Mouse (Mus musculus): Measurements from ENCODE around the gene Itga1. TPM values are rescaled to one million over a fixed set of nuclear protein-coding genes. Genes with fewer than 3 reads are reported as not detected.
A peak's percentile ranks its signal among the peaks of the same experiment; 100 is the strongest.

Itga1 gene
- total and polyA plus RNA-seq, 2 experiments from 2014 or later, result 4.1 to 4.6 TPM

DNA sequence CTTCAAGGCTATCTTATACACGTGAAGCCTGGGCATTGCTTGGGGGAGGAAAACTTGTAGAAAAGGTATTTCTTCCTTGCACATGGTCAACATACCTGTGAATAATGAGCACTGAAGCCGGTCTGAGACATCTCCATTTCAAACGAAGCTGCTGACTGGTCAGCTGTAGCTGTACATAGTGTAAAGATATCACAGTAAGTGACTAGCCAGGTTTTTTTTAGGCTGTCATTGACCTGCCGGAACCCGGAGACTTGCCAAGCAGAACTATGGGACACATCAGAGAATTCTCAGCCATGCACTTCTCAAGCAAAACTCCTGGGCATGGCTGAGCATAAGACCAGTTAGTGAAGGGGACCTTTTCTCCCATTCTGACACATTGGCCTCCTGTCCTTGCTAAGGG lies 99.6 kb downstream of the Itga1 start:
- no peaks in the 10 kb centered on the region for H3K9me3 ChIP-seq (ENCODE audit: low read length)

GRCm38 (mm10) chr13:114999582-114999981 lies 102.2 kb downstream of the Itga1 start:
- no peaks in the 10 kb centered on the region for H3K4me1 ChIP-seq (ENCODE audit: insufficient read depth, low read length)
- no peak overlapping the region for H3K27ac ChIP-seq
- H3K27me3 ChIP-seq (ENCODE audit: insufficient read depth, low read length), result no peaks in the 10 kb centered on the region
- DNase-seq (ENCODE audit: low spot score) (no peak), ATAC-seq (no peak)
- TF ChIP-seq CTCF (IDR thresholded peaks at IDR 0.05; ENCODE audit: low read depth), result no peak
- H3K4me2 ChIP-seq (ENCODE audit: low read depth, low read length), result no peak overlapping the region
- WGBS, result 91% methylated on average over 4 of the region's 4 CpGs
- no peaks in the 10 kb centered on the region for H3K36me3 ChIP-seq (ENCODE audit: insufficient read depth, low read length)
- H3K4me3 ChIP-seq (ENCODE audit: low read length), result no peak overlapping the region
- H3K9ac ChIP-seq (replicated peaks; ENCODE audit: low read length), result no peak overlapping the region
- no peaks in the 10 kb centered on the region for H3K9me3 ChIP-seq (ENCODE audit: low read length)

More for the DNA sequence above, 99.6 kb downstream of the Itga1 start:
- Histone ChIP-seq H3K9ac (replicated peaks; ENCODE audit: low read length) (no peak overlapping the region), H3K36me3 (ENCODE audit: insufficient read depth, low read length) (no peaks in the 10 kb centered on the region), H3K4me2 (ENCODE audit: low read depth, low read length) (no peak overlapping the region), H3K4me3 (ENCODE audit: low read length) (no peak overlapping the region), H3K4me1 (ENCODE audit: insufficient read depth, low read length) (no peaks in the 10 kb centered on the region), H3K27ac (no peak overlapping the region), H3K27me3 (ENCODE audit: insufficient read depth, low read length) (no peaks in the 10 kb centered on the region)
- no peak for DNase-seq (ENCODE audit: low spot score)
- 91% methylated on average over 5 of the region's 5 CpGs for WGBS
- no peak for TF ChIP-seq CTCF (IDR thresholded peaks at IDR 0.05; ENCODE audit: low read depth)
- ATAC-seq, result no peak

- no peaks in the 10 kb centered on the region for H3K4me1 ChIP-seq (ENCODE audit: insufficient read depth, low read length)
- H3K9me3 ChIP-seq (ENCODE audit: low read length), result no peaks in the 10 kb centered on the region
- H3K27ac ChIP-seq, result no peak overlapping the region
- no peak overlapping the region for H3K9ac ChIP-seq (replicated peaks; ENCODE audit: low read length)
- no peak for DNase-seq (ENCODE audit: low spot score)
- no peak for TF ChIP-seq CTCF (IDR thresholded peaks at IDR 0.05; ENCODE audit: low read depth)
- 96% methylated on average over 10 of the region's 10 CpGs for WGBS
- H3K27me3 ChIP-seq (ENCODE audit: insufficient read depth, low read length), result no peaks in the 10 kb centered on the region
- H3K4me2 ChIP-seq (ENCODE audit: low read depth, low read length), result no peak overlapping the region
- no peaks in the 10 kb centered on the region for H3K36me3 ChIP-seq (ENCODE audit: insufficient read depth, low read length)
- no peak overlapping the region for H3K4me3 ChIP-seq (ENCODE audit: low read length)
- no peak for ATAC-seq
Measured at GRCm38 (mm10) chr13:114998100-114998499, 103.7 kb downstream of the Itga1 start.

GRCm38 (mm10) chr13:114992260-114993014 lies 109.3 kb downstream of the Itga1 start:
- Histone ChIP-seq H3K27ac (no peak overlapping the region), H3K4me1 (ENCODE audit: insufficient read depth, low read length) (no peaks in the 10 kb centered on the region), H3K9me3 (ENCODE audit: low read length) (no peaks in the 10 kb centered on the region), H3K27me3 (ENCODE audit: insufficient read depth, low read length) (no peaks in the 10 kb centered on the region), H3K36me3 (ENCODE audit: insufficient read depth, low read length) (no peaks in the 10 kb centered on the region), H3K9ac (replicated peaks; ENCODE audit: low read length) (no peak overlapping the region), H3K4me3 (ENCODE audit: low read length) (no peak overlapping the region), H3K4me2 (ENCODE audit: low read depth, low read length) (peak overlapping the region; percentile 41)
- WGBS, result 18% methylated on average over 14 of the region's 14 CpGs
- DNase-seq (ENCODE audit: low spot score), result peak; percentile 58
- TF ChIP-seq CTCF (IDR thresholded peaks at IDR 0.05; ENCODE audit: low read depth), result no peak
- ATAC-seq, result peak; percentile 74

DNA sequence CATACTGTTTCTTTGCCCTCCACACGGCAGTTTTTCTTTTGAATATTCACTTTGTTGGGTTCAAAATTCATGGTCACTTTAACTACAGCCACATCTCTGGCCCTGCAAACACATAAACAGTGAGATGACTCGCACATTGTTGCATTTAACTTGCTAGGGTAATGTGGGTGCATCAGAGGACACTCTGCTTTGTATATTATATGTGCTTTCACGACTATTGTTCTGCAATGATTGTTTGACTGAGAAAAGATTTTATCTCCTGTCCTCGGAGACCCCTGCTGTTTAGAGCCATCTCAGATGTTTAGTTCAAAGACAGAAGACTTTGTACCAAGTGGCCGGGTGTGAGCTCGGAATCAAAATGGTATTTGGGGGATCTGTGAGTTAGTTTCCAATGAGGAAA lies 114.1 kb downstream of the Itga1 start:
- no peak overlapping the region for H3K27ac ChIP-seq
- 61% methylated on average over 6 of the region's 6 CpGs for WGBS
- no peak overlapping the region for H3K9ac ChIP-seq (replicated peaks; ENCODE audit: low read length)
- TF ChIP-seq CTCF (IDR thresholded peaks at IDR 0.05; ENCODE audit: low read depth), result no peak
- H3K4me3 ChIP-seq (ENCODE audit: low read length), result no peak overlapping the region
- ATAC-seq, result no peak
- no peak overlapping the region for H3K4me2 ChIP-seq (ENCODE audit: low read depth, low read length)
- no peaks in the 10 kb centered on the region for H3K27me3 ChIP-seq (ENCODE audit: insufficient read depth, low read length)
- H3K9me3 ChIP-seq (ENCODE audit: low read length), result no peaks in the 10 kb centered on the region
- no peak for DNase-seq (ENCODE audit: low spot score)
- H3K4me1 ChIP-seq (ENCODE audit: insufficient read depth, low read length), result no peaks in the 10 kb centered on the region
- H3K36me3 ChIP-seq (ENCODE audit: insufficient read depth, low read length), result no peaks in the 10 kb centered on the region

- no peak overlapping the region for H3K4me2 ChIP-seq (ENCODE audit: low read depth, low read length)
- H3K27me3 ChIP-seq (ENCODE audit: insufficient read depth, low read length), result no peaks in the 10 kb centered on the region
- H3K27ac ChIP-seq, result no peak overlapping the region
- H3K4me1 ChIP-seq (ENCODE audit: insufficient read depth, low read length), result no peaks in the 10 kb centered on the region
- no peaks in the 10 kb centered on the region for H3K36me3 ChIP-seq (ENCODE audit: insufficient read depth, low read length)
- no peaks in the 10 kb centered on the region for H3K9me3 ChIP-seq (ENCODE audit: low read length)
- ATAC-seq (no peak), DNase-seq (ENCODE audit: low spot score) (no peak)
- H3K4me3 ChIP-seq (ENCODE audit: low read length), result no peak overlapping the region
- WGBS, result 65% methylated on average over 2 of the region's 2 CpGs
- H3K9ac ChIP-seq (replicated peaks; ENCODE audit: low read length), result no peak overlapping the region
- TF ChIP-seq CTCF (IDR thresholded peaks at IDR 0.05; ENCODE audit: low read depth), result peak; percentile 46
Measured at GRCm38 (mm10) chr13:114987161-114987560, 114.6 kb downstream of the Itga1 start.

GRCm38 (mm10) chr13:114984658-114985057 lies 117.1 kb downstream of the Itga1 start:
- no peaks in the 10 kb centered on the region for H3K9me3 ChIP-seq (ENCODE audit: low read length)
- H3K4me1 ChIP-seq (ENCODE audit: insufficient read depth, low read length), result no peaks in the 10 kb centered on the region
- no peak overlapping the region for H3K4me2 ChIP-seq (ENCODE audit: low read depth, low read length)
- no peak overlapping the region for H3K4me3 ChIP-seq (ENCODE audit: low read length)
- no peak for TF ChIP-seq CTCF (IDR thresholded peaks at IDR 0.05; ENCODE audit: low read depth)
- WGBS, result 94% methylated on average over 1 of the region's 1 CpGs
- H3K27ac ChIP-seq, result no peak overlapping the region
- no peaks in the 10 kb centered on the region for H3K27me3 ChIP-seq (ENCODE audit: insufficient read depth, low read length)
- ATAC-seq (no peak), DNase-seq (ENCODE audit: low spot score) (no peak)
- no peak overlapping the region for H3K9ac ChIP-seq (replicated peaks; ENCODE audit: low read length)
- H3K36me3 ChIP-seq (ENCODE audit: insufficient read depth, low read length), result no peaks in the 10 kb centered on the region
